Mouse (Mus musculus) liver, embryonic 12.5 days (tissue): ENCODE measurements around the gene Gsk3b. TPM values are rescaled to one million over a fixed set of nuclear protein-coding genes. Genes with fewer than 3 reads are reported as not detected.

Experiments
- ATAC-seq: fragments of 200-750 bp; cut with Nextera tagmentation; 2 replicates; pipeline ENCODE4 v1.8.0; 2017; ENCODE audit warnings: moderate number of reproducible peaks, mild to moderate bottlenecking, moderate library complexity
- H3K27ac ChIP-seq: fragments of 300-500 bp; sonication (generic); 2 replicates; pipeline ENCODE4 v1.5.1; 2016; ENCODE audit warnings: mild to moderate bottlenecking
- H3K27me3 ChIP-seq: fragments of 300-500 bp; sonication (generic); replicated peaks from 2 replicates; pipeline ENCODE4 v1.6.1; 2016; ENCODE audit warnings: mild to moderate bottlenecking, moderate library complexity
- H3K36me3 ChIP-seq: fragments of 300-500 bp; sonication (generic); 2 replicates; pipeline ENCODE4 v1.6.1; 2016; ENCODE audit warnings: mild to moderate bottlenecking, moderate library complexity
- H3K4me1 ChIP-seq: fragments of 300-500 bp; sonication (generic); 2 replicates; pipeline ENCODE4 v1.6.1; 2016
- H3K4me2 ChIP-seq: fragments of 300-500 bp; sonication (generic); 2 replicates; pipeline ENCODE4 v1.6.1; 2016; ENCODE audit warnings: mild to moderate bottlenecking, moderate library complexity
- H3K4me3 ChIP-seq: fragments of 300-500 bp; sonication (generic); 2 replicates; pipeline ENCODE4 v1.5.1; 2016; ENCODE audit warnings: mild to moderate bottlenecking, moderate library complexity
- H3K9ac ChIP-seq: fragments of 300-500 bp; sonication (generic); 2 replicates; pipeline ENCODE4 v1.6.1; 2016; ENCODE audit warnings: mild to moderate bottlenecking, moderate library complexity
- H3K9me3 ChIP-seq: fragments of 300-500 bp; sonication (generic); replicated peaks from 2 replicates; pipeline ENCODE4 v1.6.1; 2016; ENCODE audit warnings: mild to moderate bottlenecking, moderate library complexity
- WGBS: fragments of 180-500 bp; shearing (Covaris S2); methylation state at CpG from one replicate; pipeline ENCODE4 v1.1.7; 2016; ENCODE audit not compliant: insufficient replicate concordance; 5-methylcytosine and 5-hydroxymethylcytosine counted together
- polyA plus RNA-seq: library from polyadenylated mRNA; unstranded; fragments of >200 nt; fragmentation: Nextera tagmentation; extraction: Ambion mirVana; gene quantifications from 2 replicates; pipeline ENCODE4 v1.2.1, GENCODE M21; 2016

The Gsk3b gene
- polyA plus RNA-seq, 1 experiment from 2014 or later = 17.4 TPM

DNA sequence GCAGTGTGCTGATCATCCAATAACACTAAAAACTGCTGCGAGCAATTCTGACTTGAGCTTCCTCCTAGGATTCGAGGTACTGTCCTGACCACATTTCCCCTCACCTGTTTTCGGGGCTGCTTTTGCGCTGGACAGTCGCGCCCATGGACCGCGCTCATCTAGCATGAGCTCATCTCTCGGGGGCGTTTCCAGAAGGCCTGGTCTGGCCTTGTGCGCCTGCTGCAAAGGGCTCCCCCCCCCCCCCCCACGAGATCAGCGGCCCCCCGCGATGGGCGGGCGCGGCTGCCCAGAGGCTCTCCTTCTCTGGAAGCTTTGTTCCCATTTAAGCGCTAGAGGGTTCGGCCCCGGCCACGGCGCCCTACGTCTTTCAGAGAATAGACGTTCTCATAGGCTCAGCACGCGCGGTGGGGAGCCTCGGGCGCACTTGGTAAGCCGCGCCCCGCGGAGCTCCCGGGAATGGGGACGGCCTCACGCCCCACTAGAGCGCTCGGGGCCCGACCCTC lies 624 bp upstream of the Gsk3b start:
- H3K4me2 ChIP-seq = peak overlapping the region; percentile 94
- peak overlapping the region; percentile 77 for H3K9ac ChIP-seq
- H3K4me3 ChIP-seq = peak overlapping the region; percentile 95
- peaks cover 30% of the 10 kb centered on the region for H3K4me1 ChIP-seq
- H3K27ac ChIP-seq = peak overlapping the region; percentile 100
- H3K27me3 ChIP-seq = no peaks in the 10 kb centered on the region
- peak; percentile 64 for ATAC-seq
- no peaks in the 10 kb centered on the region for H3K36me3 ChIP-seq
- under 1% methylated on average over 37 of the region's 40 CpGs for WGBS
- H3K9me3 ChIP-seq = no peaks in the 10 kb centered on the region

DNA sequence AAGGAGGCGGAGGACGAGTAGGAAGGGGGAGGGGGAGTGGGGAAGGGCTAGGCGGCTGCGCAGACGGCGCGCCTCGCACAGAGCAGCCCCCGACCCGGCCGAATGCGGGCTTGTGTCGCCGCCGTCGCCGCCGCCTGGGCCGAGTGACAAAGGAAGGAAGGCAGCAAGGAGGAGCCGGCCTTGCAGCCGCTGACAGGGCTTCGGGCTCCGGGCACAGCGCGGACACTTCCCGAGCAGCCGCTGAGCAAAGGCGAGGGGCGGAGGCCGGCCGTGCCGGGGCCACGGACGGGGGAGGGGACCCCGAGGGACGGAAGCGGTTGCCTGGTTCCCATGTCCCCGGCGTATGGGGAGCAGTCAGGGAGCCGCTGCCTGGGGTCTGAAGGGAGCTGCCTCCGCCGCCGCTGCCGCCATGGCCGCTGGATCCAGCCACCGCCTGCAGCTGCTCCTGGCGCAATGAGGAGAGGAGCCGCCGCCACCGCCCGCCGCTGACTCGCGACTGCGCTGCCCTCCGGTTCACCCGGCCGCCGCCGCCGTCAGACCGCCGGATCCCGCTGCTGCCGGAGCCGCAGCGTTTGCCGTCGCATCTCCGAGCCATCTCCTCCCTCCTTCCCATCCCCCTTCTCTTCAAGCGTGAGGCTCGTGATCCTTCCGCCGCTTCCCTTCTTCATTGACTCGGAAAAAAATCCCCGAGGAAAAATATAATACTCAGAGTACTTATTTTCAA lies 808 bp downstream of the Gsk3b start:
- under 1% methylated on average over 72 of the region's 76 CpGs for WGBS
- ATAC-seq = peak; percentile 1
- no peaks in the 10 kb centered on the region for H3K9me3 ChIP-seq

DNA sequence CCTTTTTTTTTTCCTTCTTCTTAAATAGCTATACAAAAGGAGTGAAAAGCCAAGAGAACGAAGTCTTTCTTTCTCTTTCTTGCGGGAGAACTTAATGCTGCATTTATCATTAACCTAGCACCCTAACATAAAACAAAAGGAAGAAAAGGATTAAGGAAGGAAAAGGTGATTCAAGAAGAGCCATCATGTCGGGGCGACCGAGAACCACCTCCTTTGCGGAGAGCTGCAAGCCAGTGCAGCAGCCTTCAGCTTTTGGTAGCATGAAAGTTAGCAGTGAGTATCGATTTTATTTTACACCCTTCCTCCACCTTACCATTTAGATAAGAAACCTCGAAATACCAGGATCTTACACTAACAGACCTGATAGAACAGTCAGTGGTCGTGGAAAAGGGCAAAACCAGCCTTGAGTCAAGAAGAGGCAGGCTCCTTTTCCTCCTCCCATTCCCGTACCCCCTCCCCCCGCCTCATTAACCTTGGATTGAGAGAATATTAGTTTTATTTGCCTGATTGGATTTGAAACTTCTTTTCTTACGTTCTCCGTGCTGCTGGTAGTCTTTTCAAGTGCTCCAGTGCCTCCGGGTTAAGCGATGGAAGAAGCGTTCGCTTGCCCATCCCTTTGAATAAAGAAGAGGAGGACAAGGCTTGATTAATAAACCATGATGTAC lies 1.7 kb downstream of the Gsk3b start:
- Histone ChIP-seq H3K9ac (peak overlapping the region; percentile 98), H3K36me3 (0 out of 2 replicates have a peak, but pooled peaks cover 8% of the 10 kb centered on the region), H3K4me1 (peaks cover 48% of the 10 kb centered on the region), H3K27ac (peak overlapping the region; percentile 100), H3K27me3 (no peaks in the 10 kb centered on the region), H3K4me3 (peak overlapping the region; percentile 95), H3K4me2 (peak overlapping the region; percentile 94), H3K9me3 (no peaks in the 10 kb centered on the region)
- no peak for ATAC-seq
- under 1% methylated on average over 17 of the region's 17 CpGs for WGBS

More for the DNA sequence above, 808 bp downstream of the Gsk3b start:
- Histone ChIP-seq H3K4me2 (peak overlapping the region; percentile 94), H3K27me3 (no peaks in the 10 kb centered on the region), H3K27ac (peak overlapping the region; percentile 100), H3K4me1 (peaks cover 41% of the 10 kb centered on the region), H3K36me3 (0 out of 2 replicates have a peak, but pooled peaks cover 8% of the 10 kb centered on the region), H3K9ac (peak overlapping the region; percentile 98), H3K4me3 (peak overlapping the region; percentile 95)

DNA sequence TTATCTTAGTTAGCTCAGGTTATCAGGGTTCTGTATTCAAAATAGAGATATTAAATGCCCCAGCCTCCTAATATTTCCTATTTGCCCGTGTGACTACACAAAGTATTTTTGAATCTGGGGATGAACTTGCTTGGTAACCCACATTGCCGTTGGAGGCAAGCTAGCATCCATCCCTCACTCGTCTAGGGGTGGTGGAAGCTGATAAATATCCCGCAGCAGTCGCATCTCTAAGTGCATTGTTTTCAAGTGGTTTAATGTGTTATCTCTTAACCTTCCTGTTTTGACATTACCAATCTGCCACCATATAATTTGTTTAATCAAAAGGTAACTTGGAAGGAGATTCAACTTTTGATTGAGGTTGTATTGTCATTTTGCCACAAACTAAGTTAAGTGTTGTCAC lies 2.2 kb downstream of the Gsk3b start:
- ATAC-seq = no peak
- Histone ChIP-seq H3K27ac (peak overlapping the region; percentile 100), H3K4me1 (peaks cover 53% of the 10 kb centered on the region), H3K4me2 (peak overlapping the region; percentile 94), H3K9ac (peak overlapping the region; percentile 98), H3K4me3 (peak overlapping the region; percentile 95), H3K36me3 (0 out of 2 replicates have a peak, but pooled peaks cover 8% of the 10 kb centered on the region), H3K27me3 (no peaks in the 10 kb centered on the region), H3K9me3 (no peaks in the 10 kb centered on the region)
- WGBS = under 1% methylated on average over 5 of the region's 5 CpGs

DNA sequence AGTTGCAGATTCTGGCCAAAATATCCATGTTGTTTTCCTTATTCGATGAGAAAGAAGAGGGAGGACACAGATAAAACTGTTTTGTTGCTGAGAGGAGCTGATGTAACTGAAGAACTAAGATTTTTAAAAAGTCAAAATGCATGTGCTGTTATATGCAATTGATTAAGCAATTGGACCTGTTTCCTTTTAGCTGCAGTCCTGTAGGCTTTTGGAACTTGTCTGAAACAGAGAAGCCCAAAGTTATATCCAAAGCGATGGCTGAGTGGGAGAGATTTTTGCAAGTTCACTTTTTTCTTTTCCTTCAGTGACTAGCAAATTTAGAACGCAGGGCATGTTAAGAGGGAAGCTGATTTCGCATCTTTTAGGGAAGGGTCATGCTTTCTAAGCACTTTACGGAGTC lies 2.9 kb downstream of the Gsk3b start:
- Histone ChIP-seq H3K9me3 (no peaks in the 10 kb centered on the region), H3K27me3 (no peaks in the 10 kb centered on the region), H3K27ac (no peak overlapping the region), H3K4me1 (peaks cover 53% of the 10 kb centered on the region), H3K4me3 (peak overlapping the region; percentile 95), H3K4me2 (peak overlapping the region; percentile 94), H3K36me3 (0 out of 2 replicates have a peak, but pooled peaks cover 11% of the 10 kb centered on the region), H3K9ac (peak overlapping the region; percentile 98)
- 16% methylated on average over 5 of the region's 5 CpGs for WGBS
- ATAC-seq = no peak

DNA sequence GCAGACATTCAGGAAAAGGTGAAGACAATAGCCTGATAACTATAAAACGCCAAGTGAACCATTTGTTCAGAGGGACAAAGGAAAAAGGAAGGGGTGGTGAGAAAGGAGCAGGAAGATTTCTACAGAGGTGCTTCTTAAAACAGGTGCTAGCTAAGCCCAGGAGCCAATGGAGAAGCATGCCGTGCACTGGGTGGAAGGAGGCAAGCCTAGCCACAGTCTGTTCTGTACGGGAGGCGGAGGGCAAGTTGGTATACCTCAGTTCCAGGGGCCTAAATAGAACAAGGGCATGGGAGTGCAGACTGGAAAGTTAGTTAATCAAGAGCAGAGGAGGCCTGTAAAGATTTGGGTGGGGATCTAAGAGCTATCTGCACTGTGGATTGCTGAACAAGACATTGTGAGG lies 3.8 kb downstream of the Gsk3b start:
- no peak for ATAC-seq
- Histone ChIP-seq H3K27me3 (no peaks in the 10 kb centered on the region), H3K9ac (peak overlapping the region; percentile 60), H3K4me2 (peak overlapping the region; percentile 94), H3K27ac (no peak overlapping the region), H3K9me3 (no peaks in the 10 kb centered on the region), H3K4me1 (peaks cover 49% of the 10 kb centered on the region), H3K36me3 (peaks cover 14% of the 10 kb centered on the region), H3K4me3 (peak overlapping the region; percentile 48)
- WGBS = 19% methylated on average over 4 of the region's 4 CpGs

DNA sequence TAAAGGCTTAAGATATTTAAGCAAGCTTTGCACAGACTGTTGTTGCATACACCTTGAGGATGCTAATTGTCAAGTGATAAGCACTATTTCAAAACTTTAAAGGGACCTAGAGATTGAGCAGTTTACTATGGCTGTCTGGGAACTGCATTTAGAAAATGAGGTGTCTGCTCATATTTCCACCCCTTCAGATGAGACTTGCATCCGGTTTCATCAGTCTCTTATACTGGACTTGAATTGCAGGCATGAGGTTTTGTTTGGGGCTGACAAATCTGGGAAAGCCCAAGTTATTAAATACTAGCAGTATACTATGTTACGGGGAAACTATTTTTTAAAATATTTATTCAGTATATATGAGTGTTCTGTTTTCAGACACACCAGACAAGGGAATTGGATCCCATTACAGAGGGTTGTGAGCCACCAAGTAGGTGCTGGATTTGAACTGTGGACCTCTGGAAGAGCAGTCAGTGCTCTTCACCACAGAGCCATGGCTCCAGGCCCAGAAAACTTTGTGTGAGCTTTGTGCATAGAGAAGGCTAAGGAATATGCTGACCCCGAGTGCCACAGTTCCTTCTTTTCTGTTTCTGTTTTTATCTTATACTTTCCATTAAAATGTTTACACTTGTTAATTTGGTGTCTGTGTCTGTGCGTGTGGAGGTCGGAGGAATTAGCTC lies 6.5 kb downstream of the Gsk3b start:
- no peak overlapping the region for H3K9ac ChIP-seq
- WGBS = 71% methylated on average over 5 of the region's 5 CpGs
- H3K4me3 ChIP-seq = no peak overlapping the region
- peaks cover 3% of the 10 kb centered on the region; the same call in 1 of the 2 replicates for H3K9me3 ChIP-seq
- peaks cover 39% of the 10 kb centered on the region for H3K36me3 ChIP-seq
- no peak overlapping the region for H3K27ac ChIP-seq
- no peaks in the 10 kb centered on the region for H3K27me3 ChIP-seq
- no peak overlapping the region for H3K4me2 ChIP-seq
- no peak for ATAC-seq
- peaks cover 49% of the 10 kb centered on the region for H3K4me1 ChIP-seq

DNA sequence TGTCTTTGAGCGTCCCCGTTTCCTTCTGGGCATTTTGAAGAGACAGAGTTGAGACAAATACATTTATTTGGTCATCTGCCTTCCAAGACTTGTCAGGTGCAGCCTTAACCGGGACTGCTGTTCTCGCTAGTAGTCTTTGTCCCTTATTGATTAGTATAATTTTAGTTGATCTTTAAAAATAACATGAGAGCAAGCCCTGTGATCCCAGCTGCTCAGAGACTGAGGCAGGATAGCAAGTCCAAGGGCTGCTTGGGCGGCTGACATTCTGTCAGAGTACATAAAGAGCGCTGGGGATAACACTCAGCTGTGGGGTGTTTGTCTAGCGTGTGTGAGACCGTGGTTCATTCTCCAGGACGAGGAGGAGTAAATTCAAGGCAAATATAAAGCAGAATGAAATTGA lies 8.7 kb downstream of the Gsk3b start:
- peaks cover 50% of the 10 kb centered on the region for H3K36me3 ChIP-seq
- no peaks in the 10 kb centered on the region for H3K27me3 ChIP-seq
- no peak overlapping the region for H3K4me2 ChIP-seq
- peaks cover 4% of the 10 kb centered on the region; the same call in 1 of the 2 replicates for H3K9me3 ChIP-seq
- no peak for ATAC-seq
- no peak overlapping the region for H3K4me3 ChIP-seq
- no peak overlapping the region for H3K27ac ChIP-seq
- H3K4me1 ChIP-seq = peaks cover 39% of the 10 kb centered on the region
- WGBS = 79% methylated on average over 9 of the region's 9 CpGs
- H3K9ac ChIP-seq = no peak overlapping the region

DNA sequence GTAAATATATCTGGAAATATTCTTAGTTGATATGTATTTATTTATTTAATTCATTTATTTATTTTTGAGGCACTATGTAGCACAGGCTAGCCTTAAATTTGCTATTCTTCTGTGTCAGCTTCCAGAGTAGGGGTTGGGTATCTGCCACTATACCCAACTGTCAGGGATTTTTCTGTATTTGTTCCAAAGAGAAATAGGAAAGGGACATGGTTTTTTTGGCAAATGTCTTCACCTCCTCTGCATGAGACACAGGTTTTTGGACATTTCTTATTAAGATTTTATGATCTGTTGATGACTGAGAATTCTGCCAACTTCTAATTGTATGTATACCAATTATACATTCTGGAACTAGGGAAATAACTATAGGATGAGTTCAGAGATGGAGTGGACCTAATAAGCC lies 10.5 kb downstream of the Gsk3b start:
- H3K4me2 ChIP-seq = no peak overlapping the region
- H3K36me3 ChIP-seq = peaks cover 52% of the 10 kb centered on the region
- H3K27me3 ChIP-seq = no peaks in the 10 kb centered on the region
- no peak overlapping the region for H3K9ac ChIP-seq
- H3K4me1 ChIP-seq = peaks cover 21% of the 10 kb centered on the region
- ATAC-seq = no peak
- H3K9me3 ChIP-seq = peaks cover 4% of the 10 kb centered on the region; the same call in 1 of the 2 replicates
- H3K4me3 ChIP-seq = no peak overlapping the region
- H3K27ac ChIP-seq = no peak overlapping the region

DNA sequence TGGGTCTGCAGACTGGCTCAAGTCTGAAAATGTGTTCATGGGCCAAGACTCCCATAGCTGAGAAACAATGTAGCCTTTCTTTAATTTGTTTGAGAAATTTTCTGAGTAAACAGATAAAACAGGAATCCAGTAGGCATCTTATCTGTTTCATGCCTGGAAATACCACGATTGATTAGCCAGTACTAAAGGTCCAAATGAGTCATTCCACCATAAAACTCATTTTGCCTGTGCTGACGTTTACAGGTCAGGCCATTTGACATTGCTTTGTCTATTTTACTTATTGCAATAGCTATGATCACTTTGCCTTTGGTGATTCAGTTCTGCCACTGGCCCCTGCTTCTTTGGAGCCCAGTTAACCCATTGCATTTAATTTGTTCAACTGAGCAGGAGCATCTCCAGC lies 11.8 kb downstream of the Gsk3b start:
- 62% methylated on average over 2 of the region's 2 CpGs for WGBS
- H3K36me3 ChIP-seq = peaks cover 48% of the 10 kb centered on the region
- no peak overlapping the region for H3K9ac ChIP-seq
- peaks cover 14% of the 10 kb centered on the region for H3K4me1 ChIP-seq
- H3K9me3 ChIP-seq = peaks cover 4% of the 10 kb centered on the region; the same call in 1 of the 2 replicates
- no peak overlapping the region for H3K27ac ChIP-seq
- no peak overlapping the region for H3K4me2 ChIP-seq
- ATAC-seq = no peak
- H3K4me3 ChIP-seq = no peak overlapping the region
- H3K27me3 ChIP-seq = no peaks in the 10 kb centered on the region

DNA sequence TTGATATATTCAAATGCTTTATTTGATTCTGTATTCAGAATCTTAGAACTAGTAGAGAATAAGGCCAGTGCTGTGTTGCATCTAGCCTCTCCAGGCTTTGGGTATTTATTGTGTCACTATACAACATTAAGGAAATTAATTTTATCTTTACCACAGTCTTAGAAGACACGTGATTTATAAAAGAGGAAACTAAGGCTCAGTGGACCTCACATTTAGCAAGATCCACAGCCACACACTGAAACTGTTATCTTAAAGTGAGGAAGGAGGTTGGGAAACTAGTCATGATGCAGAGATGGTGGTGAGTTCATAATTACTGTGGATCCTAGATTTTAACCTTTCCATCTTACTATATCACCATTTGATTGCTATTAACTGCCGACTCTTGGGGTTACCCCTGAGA lies 16.7 kb downstream of the Gsk3b start:
- no peak overlapping the region for H3K4me3 ChIP-seq
- 47% methylated on average over 2 of the region's 2 CpGs for WGBS
- peaks cover 8% of the 10 kb centered on the region for H3K4me1 ChIP-seq
- H3K27me3 ChIP-seq = no peaks in the 10 kb centered on the region
- H3K9me3 ChIP-seq = no peaks in the 10 kb centered on the region
- no peak for ATAC-seq
- H3K4me2 ChIP-seq = no peak overlapping the region
- no peak overlapping the region for H3K27ac ChIP-seq
- no peak overlapping the region for H3K9ac ChIP-seq
- H3K36me3 ChIP-seq = peaks cover 21% of the 10 kb centered on the region

DNA sequence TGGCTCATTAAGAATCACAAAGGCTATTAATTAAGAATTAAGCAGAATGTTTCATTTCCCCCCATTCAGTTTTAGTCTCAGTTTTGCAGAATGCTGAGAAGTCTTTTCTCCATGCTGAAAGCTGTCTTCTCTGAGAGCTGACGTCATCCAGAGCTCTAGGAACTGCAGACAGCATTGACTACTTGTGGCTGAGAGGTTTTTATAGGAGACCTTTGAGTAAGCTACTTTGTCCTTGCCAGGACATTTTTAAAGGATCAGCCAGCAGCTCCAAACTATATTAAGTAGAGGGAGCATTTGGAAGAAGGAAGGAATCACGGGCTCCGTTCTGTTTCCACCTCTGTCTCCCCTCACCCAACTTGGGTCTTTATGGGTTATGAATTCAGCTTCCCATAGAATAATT lies 17.7 kb downstream of the Gsk3b start:
- 88% methylated on average over 3 of the region's 3 CpGs for WGBS
- no peak overlapping the region for H3K9ac ChIP-seq
- no peak for ATAC-seq
- peaks cover 10% of the 10 kb centered on the region for H3K4me1 ChIP-seq
- H3K36me3 ChIP-seq = peaks cover 11% of the 10 kb centered on the region
- H3K4me3 ChIP-seq = no peak overlapping the region
- H3K9me3 ChIP-seq = no peaks in the 10 kb centered on the region
- no peak overlapping the region for H3K27ac ChIP-seq
- H3K27me3 ChIP-seq = no peaks in the 10 kb centered on the region
- no peak overlapping the region for H3K4me2 ChIP-seq
